Mouse (Mus musculus) lung, embryonic 16.5 days (tissue): ENCODE data around the gene Zkscan2. TPM values are rescaled to one million over a fixed set of nuclear protein-coding genes. Genes with fewer than 3 reads are reported as not detected.
A peak's percentile ranks its signal among the peaks of the same experiment; 100 is the strongest.

Source experiments
- ATAC-seq: fragments of 200-750 bp; cut with Nextera tagmentation; 2 replicates; pipeline ENCODE4 v1.8.0; 2017; ENCODE audit warnings: low read depth, mild to moderate bottlenecking, moderate library complexity
- H3K27ac ChIP-seq: fragments of 300-500 bp; sonication (generic); 2 replicates; pipeline ENCODE4 v1.5.1; 2014; ENCODE audit warnings: mild to moderate bottlenecking, control low read depth, low read length
- H3K27me3 ChIP-seq: fragments of 300-500 bp; sonication (generic); 2 replicates; pipeline ENCODE4 v1.6.1; 2014; ENCODE audit warnings: low read depth, low read length, mixed read lengths; ENCODE audit not compliant: control insufficient read depth, insufficient read depth
- H3K36me3 ChIP-seq: fragments of 300-500 bp; sonication (generic); 2 replicates; pipeline ENCODE4 v1.6.1; 2014; ENCODE audit warnings: low read length; ENCODE audit not compliant: control insufficient read depth, insufficient read depth
- H3K4me1 ChIP-seq: fragments of 300-500 bp; sonication (generic); replicated peaks from 2 replicates; pipeline ENCODE4 v1.6.1; 2014; ENCODE audit warnings: low read length, mixed read lengths; ENCODE audit not compliant: control insufficient read depth, insufficient read depth
- H3K4me2 ChIP-seq: fragments of 300-500 bp; sonication (generic); 2 replicates; pipeline ENCODE4 v1.6.1; 2014; ENCODE audit warnings: low read depth, low read length, control low read depth
- H3K4me3 ChIP-seq: fragments of 300-500 bp; sonication (generic); 2 replicates; pipeline ENCODE4 v1.5.1; 2014; ENCODE audit warnings: mild to moderate bottlenecking, low read length, control low read depth
- H3K9ac ChIP-seq: fragments of 300-500 bp; sonication (generic); 2 replicates; pipeline ENCODE4 v1.6.1; 2014; ENCODE audit warnings: low read length, control low read depth
- H3K9me3 ChIP-seq: fragments of 300-500 bp; sonication (generic); 2 replicates; pipeline ENCODE4 v1.6.1; 2016; ENCODE audit warnings: low read length; ENCODE audit not compliant: control insufficient read depth
- WGBS: fragments of 180-500 bp; shearing (Covaris S2); extraction: QIAGEN DNeasy Blood & Tissue Kit; methylation state at CpG from one replicate; pipeline ENCODE4 v1.1.7; 2014; 5-methylcytosine and 5-hydroxymethylcytosine counted together
- polyA plus RNA-seq: library from polyadenylated mRNA; unstranded; fragments of >200 nt; fragmentation: Nextera tagmentation; extraction: Ambion mirVana; gene quantifications from 2 replicates; pipeline ENCODE4 v1.2.1, GENCODE M21; 2015

The Zkscan2 gene
- polyA plus RNA-seq, result 0.99 and 1.3 TPM in 2 replicates

- Histone ChIP-seq H3K9me3 (no peaks in the 10 kb centered on the region), H3K9ac (peak within 1 kb of the TSS; percentile 74), H3K4me1 (peaks cover 9% of the 10 kb centered on the region), H3K4me2 (peak within 1 kb of the TSS; percentile 97), H3K4me3 (peak within 1 kb of the TSS; percentile 63), H3K36me3 (no peaks in the 10 kb centered on the region), H3K27ac (no peak within 1 kb of the TSS), H3K27me3 (no peaks in the 10 kb centered on the region)
- WGBS, result 2% methylated on average over 68 of the region's 71 CpGs
- peak; percentile 92 for ATAC-seq
These were observed at the start of gene Zkscan2 for GRCm38 (mm10) chr7:123500239-123501219. TSS of gene Zkscan2 (minus strand) at chr7:123500449.

DNA sequence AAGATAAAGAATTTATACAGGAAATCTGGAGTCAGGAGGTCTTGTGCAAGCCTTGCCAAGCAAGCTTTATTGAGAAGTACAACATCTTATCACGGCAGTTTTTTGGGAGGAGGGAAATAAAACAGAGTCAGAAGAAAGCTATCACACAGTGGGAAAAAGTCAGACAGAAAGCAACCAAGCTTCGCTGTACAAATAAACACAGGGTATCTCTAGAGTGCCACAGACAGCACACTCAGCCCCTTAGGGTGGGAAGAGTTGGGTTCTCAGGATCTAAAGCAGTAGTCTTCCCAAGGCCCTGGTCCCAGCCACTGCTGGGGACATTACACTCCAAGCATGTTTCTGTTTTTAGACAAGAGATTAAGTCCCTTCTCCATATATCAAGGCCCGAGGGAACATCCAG is 28.9 kb upstream of the Zkscan2 start:
- no peak for ATAC-seq
- H3K4me1 ChIP-seq, result no peaks in the 10 kb centered on the region
- 53% methylated on average over 3 of the region's 3 CpGs for WGBS
- no peaks in the 10 kb centered on the region for H3K9me3 ChIP-seq
- no peaks in the 10 kb centered on the region for H3K27me3 ChIP-seq
- no peak overlapping the region for H3K27ac ChIP-seq
- no peak overlapping the region for H3K4me3 ChIP-seq
- no peak overlapping the region for H3K4me2 ChIP-seq
- H3K9ac ChIP-seq, result no peak overlapping the region
- H3K36me3 ChIP-seq, result no peaks in the 10 kb centered on the region

GRCm38 (mm10) chr7:123525761-123526160 is 25.5 kb upstream of the Zkscan2 start:
- no peaks in the 10 kb centered on the region for H3K27me3 ChIP-seq
- H3K4me3 ChIP-seq, result no peak overlapping the region
- H3K4me1 ChIP-seq, result no peaks in the 10 kb centered on the region
- WGBS, result 27% methylated on average over 10 of the region's 10 CpGs
- H3K36me3 ChIP-seq, result no peaks in the 10 kb centered on the region
- ATAC-seq, result no peak; the same call in 1 of the 2 replicates
- H3K4me2 ChIP-seq, result no peak overlapping the region
- H3K27ac ChIP-seq, result no peak overlapping the region
- H3K9me3 ChIP-seq, result no peaks in the 10 kb centered on the region
- H3K9ac ChIP-seq, result no peak overlapping the region

DNA sequence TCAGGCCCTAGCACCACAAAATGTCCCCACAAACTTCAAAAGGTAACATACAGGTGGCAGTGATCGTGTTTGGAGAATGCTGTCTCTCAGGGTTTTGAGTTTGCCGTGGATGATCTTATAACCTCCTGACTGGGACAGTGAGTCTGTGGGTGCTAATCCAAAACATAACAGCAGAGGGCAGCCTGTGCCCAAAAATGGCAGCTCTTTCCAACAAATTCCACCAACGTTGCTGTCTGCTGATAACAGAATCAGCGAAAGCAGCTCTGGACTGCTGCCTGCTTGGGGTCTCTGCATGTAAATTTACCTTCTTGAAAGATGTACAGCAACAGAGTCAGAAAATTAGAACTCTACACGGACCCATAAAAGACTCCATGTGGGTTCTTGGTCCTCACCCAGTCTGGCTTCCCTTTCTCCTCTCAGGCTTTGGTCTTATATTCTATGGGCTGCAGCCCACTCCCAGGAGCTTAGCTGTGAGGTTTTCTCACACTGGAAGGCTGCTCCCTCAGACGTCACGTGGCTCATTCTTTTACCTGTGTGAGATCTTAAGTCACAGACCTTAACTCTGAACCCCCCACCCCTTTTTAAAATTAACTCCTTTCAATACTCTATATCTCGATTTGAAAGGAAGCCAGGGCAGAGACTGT is 24.1 kb upstream of the Zkscan2 start:
- Histone ChIP-seq H3K36me3 (no peaks in the 10 kb centered on the region), H3K4me1 (no peaks in the 10 kb centered on the region), H3K27ac (no peak overlapping the region), H3K4me2 (no peak overlapping the region), H3K9ac (no peak overlapping the region), H3K4me3 (no peak overlapping the region), H3K27me3 (no peaks in the 10 kb centered on the region), H3K9me3 (no peaks in the 10 kb centered on the region)
- no peak for ATAC-seq
- 14% methylated on average over 8 of the region's 8 CpGs for WGBS

DNA sequence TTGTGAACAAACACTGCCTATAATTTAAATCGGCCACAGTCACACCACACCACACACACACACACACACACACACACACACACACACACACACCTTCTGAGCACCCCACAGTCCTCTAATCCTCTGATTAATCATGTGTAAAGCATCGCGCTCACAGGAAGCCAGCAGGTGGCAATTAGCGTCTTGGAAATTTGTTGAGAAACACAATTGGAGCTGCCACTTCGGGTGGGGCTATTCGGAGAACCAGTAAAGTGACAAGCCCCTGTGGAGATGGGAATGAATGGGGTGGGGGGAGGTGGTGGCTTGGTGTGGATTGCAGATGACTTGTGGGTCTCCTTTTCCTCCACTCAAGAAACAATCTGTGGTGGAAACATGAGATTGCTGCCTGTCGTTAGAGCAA is 7.7 kb upstream of the Zkscan2 start:
- WGBS, result 72% methylated on average over 7 of the region's 7 CpGs

GRCm38 (mm10) chr7:123503358-123503757 is 3.1 kb upstream of the Zkscan2 start:
- H3K9me3 ChIP-seq, result 0 out of 2 replicates have a peak, but pooled peaks cover 2% of the 10 kb centered on the region
- WGBS, result 36% methylated on average over 1 of the region's 1 CpGs
- no peak overlapping the region for H3K4me3 ChIP-seq
- no peaks in the 10 kb centered on the region for H3K36me3 ChIP-seq
- no peaks in the 10 kb centered on the region for H3K27me3 ChIP-seq
- no peak overlapping the region for H3K4me2 ChIP-seq
- H3K27ac ChIP-seq, result no peak overlapping the region
- H3K9ac ChIP-seq, result no peak overlapping the region
- H3K4me1 ChIP-seq, result peaks cover 9% of the 10 kb centered on the region
- no peak for ATAC-seq

More for the DNA sequence above, 7.7 kb upstream of the Zkscan2 start:
- ATAC-seq, result no peak
- Histone ChIP-seq H3K4me2 (no peak overlapping the region), H3K4me3 (no peak overlapping the region), H3K9ac (no peak overlapping the region), H3K27me3 (no peaks in the 10 kb centered on the region), H3K9me3 (0 out of 2 replicates have a peak, but pooled peaks cover 2% of the 10 kb centered on the region), H3K27ac (no peak overlapping the region), H3K4me1 (no peaks in the 10 kb centered on the region), H3K36me3 (no peaks in the 10 kb centered on the region)

DNA sequence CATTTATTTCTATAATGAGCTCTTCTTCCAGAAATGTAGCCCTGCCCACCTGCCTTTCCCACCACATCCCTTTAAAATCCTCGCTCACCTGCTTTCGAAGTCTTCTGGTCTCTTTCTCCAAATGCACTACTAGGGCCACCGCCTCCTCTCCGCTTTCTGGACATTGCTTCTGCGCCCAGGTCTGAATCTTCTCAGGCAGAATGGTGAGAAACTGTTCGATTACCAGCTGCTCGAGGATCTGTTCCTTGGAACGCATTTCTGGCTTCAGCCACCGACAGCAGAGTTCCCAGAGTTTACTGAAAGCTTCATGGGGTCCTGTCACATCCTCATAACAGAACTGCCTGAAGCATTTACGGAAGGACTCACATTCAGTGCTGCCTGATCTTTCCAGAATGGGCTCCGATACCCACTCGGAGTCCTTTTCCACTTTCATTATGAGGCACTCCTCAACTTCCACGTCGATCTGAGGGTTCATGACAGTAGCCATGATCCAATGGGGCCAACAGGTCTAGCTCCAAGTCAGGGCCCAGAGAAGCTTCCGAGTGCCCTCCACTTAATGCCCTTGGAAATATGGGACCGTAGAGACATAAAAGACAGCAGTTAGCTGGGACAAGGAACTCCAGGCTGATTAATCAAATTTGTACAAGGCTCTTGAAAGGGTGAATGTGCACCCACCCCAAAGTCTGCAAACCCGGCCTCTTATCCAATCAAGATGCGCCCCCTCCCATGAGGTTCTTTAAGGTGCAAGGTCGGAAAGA is 589 bp downstream of the Zkscan2 start:
- Histone ChIP-seq H3K27me3 (no peaks in the 10 kb centered on the region), H3K27ac (no peak overlapping the region), H3K9me3 (no peaks in the 10 kb centered on the region), H3K9ac (peak overlapping the region; percentile 74), H3K36me3 (no peaks in the 10 kb centered on the region), H3K4me3 (peak overlapping the region; percentile 63), H3K4me1 (peaks cover 9% of the 10 kb centered on the region), H3K4me2 (peak overlapping the region; percentile 97)
- WGBS, result 33% methylated on average over 19 of the region's 19 CpGs
- ATAC-seq, result 0 out of 2 replicates have a peak, but pooled peaks have one; percentile 3

DNA sequence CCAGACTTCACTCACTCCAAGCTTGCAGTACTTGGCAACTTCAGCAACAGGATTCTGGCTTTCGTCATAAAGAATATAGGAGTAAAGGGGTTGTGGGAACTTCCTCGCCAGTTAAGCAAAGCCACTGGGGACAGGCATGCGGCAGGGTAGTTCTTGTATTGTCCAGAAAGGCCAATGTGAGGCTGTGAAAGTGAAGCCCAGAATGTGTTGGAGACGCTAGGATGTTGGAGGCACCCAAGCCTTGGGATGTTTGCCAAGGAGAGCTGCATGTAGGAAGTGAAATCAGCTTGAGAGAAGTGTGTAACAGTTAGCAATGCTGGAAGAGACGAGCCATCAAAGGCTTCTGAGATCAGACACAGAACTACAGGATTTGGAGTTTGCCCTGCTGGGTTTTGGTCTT is 12.5 kb downstream of the Zkscan2 start:
- H3K27me3 ChIP-seq, result no peaks in the 10 kb centered on the region
- H3K4me1 ChIP-seq, result no peaks in the 10 kb centered on the region
- H3K4me2 ChIP-seq, result peak overlapping the region; percentile 14; the same call in 1 of the 2 replicates

More for the DNA sequence above, 12.5 kb downstream of the Zkscan2 start:
- Histone ChIP-seq H3K36me3 (no peaks in the 10 kb centered on the region), H3K27ac (0 out of 2 replicates have a peak overlapping the region, but pooled peaks have one; percentile 27), H3K4me3 (no peak overlapping the region), H3K9me3 (no peaks in the 10 kb centered on the region), H3K9ac (no peak overlapping the region)
- no peak for ATAC-seq
- 55% methylated on average over 5 of the region's 5 CpGs for WGBS
